Comparison of ENCODE assay signal across 10 mouse cellular contexts in genomic region chr1:138507446-138508043, GRCm38 (mm10).
DNase-seq lines count a peak whose midpoint lies in the region; ATAC-seq lines count a peak whose summit lies in the region.
"Had no signal": no experiment of that assay in that cellular context is flagged by ENCODE, and none has a peak within 500 bp of the region (broad histone marks: within the 10 kb centered on the region; RNA-seq: fewer than 3 reads in every experiment).

No protein-coding gene starts in this region.

- 89% methylated on average over 13 of the region's 13 CpGs for WGBS in forebrain, embryonic 10.5 days
- WGBS in forebrain, embryonic 11.5 days, result 82% methylated on average over 13 of the region's 13 CpGs
- WGBS in neural tube, embryonic 15.5 days, result 60% methylated on average over 13 of the region's 13 CpGs
- 86% methylated on average over 13 of the region's 13 CpGs for WGBS in limb, embryonic 10.5 days

- no peak overlapping the region for H3K9ac ChIP-seq in forebrain, embryonic 11.5 days (ENCODE audit: low read length)
- H3K9ac ChIP-seq in neural tube, embryonic 15.5 days (replicated peaks), result no peak overlapping the region
- H3K9ac ChIP-seq: neural tube, embryonic 13.5 days had no signal

- peak overlapping the region; percentile 27; the same call in 1 of the 2 replicates for H3K27ac ChIP-seq in forebrain, embryonic 10.5 days
- H3K27ac ChIP-seq in forebrain, embryonic 11.5 days (ENCODE audit: low read depth, low read length), result no peak overlapping the region
- no peak overlapping the region for H3K27ac ChIP-seq in neural tube, embryonic 15.5 days (replicated peaks)
- H3K27ac ChIP-seq in limb, embryonic 10.5 days, result no peak overlapping the region
- H3K27ac ChIP-seq: neural tube, embryonic 13.5 days had no signal

- peaks cover 35% of the 10 kb centered on the region for H3K4me1 ChIP-seq in forebrain, embryonic 10.5 days
- H3K4me1 ChIP-seq in forebrain, embryonic 11.5 days (replicated peaks; ENCODE audit: control insufficient read depth, insufficient read depth, low read length), result peaks cover 4% of the 10 kb centered on the region
- peaks cover 12% of the 10 kb centered on the region for H3K4me1 ChIP-seq in neural tube, embryonic 15.5 days
- peaks cover 31% of the 10 kb centered on the region for H3K4me1 ChIP-seq in limb, embryonic 10.5 days

- DNase-seq in forebrain, embryonic 10.5 days (ENCODE audit: extremely low spot score, low spot score), result no peak
- DNase-seq in forebrain, embryonic 11.5 days (ENCODE audit: low spot score), result no peak
- DNase-seq in right cerebral cortex, adult 18-20 months, result peak; percentile 24
- DNase-seq in right cerebral cortex, postnatal 10 days (ENCODE audit: low spot score in 2 of 2), result no peak
- DNase-seq in kidney, postnatal 36 days, result peak; percentile 49 to 53
- DNase-seq in limb, embryonic 10.5 days (ENCODE audit: low spot score), result no peak
- DNase-seq in spleen, postnatal 36 days (ENCODE audit: low spot score in 2 of 2), result no peak

- ATAC-seq in forebrain, embryonic 11.5 days (replicated peaks; ENCODE audit: low FRiP score), result no peak
- ATAC-seq in neural tube, embryonic 15.5 days (ENCODE audit: low FRiP score), result no peak
- ATAC-seq: intestine, embryonic 16.5 days had no signal

- no peaks in the 10 kb centered on the region for H3K27me3 ChIP-seq in forebrain, embryonic 10.5 days (ENCODE audit: poor library complexity, severe bottlenecking)
- no peaks in the 10 kb centered on the region for H3K27me3 ChIP-seq in forebrain, embryonic 11.5 days (ENCODE audit: control insufficient read depth, insufficient read depth, low read length)
- H3K27me3 ChIP-seq in neural tube, embryonic 15.5 days (replicated peaks), result no peaks in the 10 kb centered on the region
- no peaks in the 10 kb centered on the region for H3K27me3 ChIP-seq in limb, embryonic 10.5 days (ENCODE audit: low read depth, poor library complexity, severe bottlenecking)
- H3K27me3 ChIP-seq: neural tube, embryonic 13.5 days had no signal

- no peak overlapping the region for H3K4me2 ChIP-seq in forebrain, embryonic 11.5 days (ENCODE audit: low read depth, low read length, severe bottlenecking)
- no peak overlapping the region for H3K4me2 ChIP-seq in neural tube, embryonic 15.5 days
- H3K4me2 ChIP-seq: neural tube, embryonic 13.5 days had no signal

- no peaks in the 10 kb centered on the region for H3K36me3 ChIP-seq in forebrain, embryonic 10.5 days (replicated peaks)
- no peaks in the 10 kb centered on the region for H3K36me3 ChIP-seq in forebrain, embryonic 11.5 days (ENCODE audit: control insufficient read depth, insufficient read depth, low read length)
- no peaks in the 10 kb centered on the region for H3K36me3 ChIP-seq in neural tube, embryonic 15.5 days
- no peaks in the 10 kb centered on the region for H3K36me3 ChIP-seq in limb, embryonic 10.5 days
- H3K36me3 ChIP-seq: neural tube, embryonic 13.5 days had no signal

- no peak overlapping the region for H3K4me3 ChIP-seq in forebrain, embryonic 10.5 days
- H3K4me3 ChIP-seq in forebrain, embryonic 11.5 days (ENCODE audit: low read depth, low read length), result no peak overlapping the region
- no peak overlapping the region for H3K4me3 ChIP-seq in neural tube, embryonic 15.5 days (replicated peaks)
- H3K4me3 ChIP-seq in limb, embryonic 10.5 days, result no peak overlapping the region
- H3K4me3 ChIP-seq: neural tube, embryonic 13.5 days had no signal

- H3K9me3 ChIP-seq in forebrain, embryonic 10.5 days, result no peaks in the 10 kb centered on the region
- no peaks in the 10 kb centered on the region for H3K9me3 ChIP-seq in forebrain, embryonic 11.5 days (ENCODE audit: control insufficient read depth, low read length)
- H3K9me3 ChIP-seq in neural tube, embryonic 15.5 days (replicated peaks), result no peaks in the 10 kb centered on the region
- H3K9me3 ChIP-seq in limb, embryonic 10.5 days (replicated peaks), result no peaks in the 10 kb centered on the region
- H3K9me3 ChIP-seq: neural tube, embryonic 13.5 days had no signal

Comparison
In these comparisons a context has a peak if more than half of its experiments do, and no peak if none do; other contexts are left out.
1. DNase-seq: peak in right cerebral cortex, adult 18-20 months (single experiment) and kidney, postnatal 36 days (2 of 2); none in forebrain, embryonic 10.5 days (single experiment), forebrain, embryonic 11.5 days (single experiment), right cerebral cortex, postnatal 10 days (0 of 2), limb, embryonic 10.5 days (single experiment) and spleen, postnatal 36 days (0 of 2).